Comparison of ENCODE assay signal across 10 mouse cellular contexts in the genomic region with DNA sequence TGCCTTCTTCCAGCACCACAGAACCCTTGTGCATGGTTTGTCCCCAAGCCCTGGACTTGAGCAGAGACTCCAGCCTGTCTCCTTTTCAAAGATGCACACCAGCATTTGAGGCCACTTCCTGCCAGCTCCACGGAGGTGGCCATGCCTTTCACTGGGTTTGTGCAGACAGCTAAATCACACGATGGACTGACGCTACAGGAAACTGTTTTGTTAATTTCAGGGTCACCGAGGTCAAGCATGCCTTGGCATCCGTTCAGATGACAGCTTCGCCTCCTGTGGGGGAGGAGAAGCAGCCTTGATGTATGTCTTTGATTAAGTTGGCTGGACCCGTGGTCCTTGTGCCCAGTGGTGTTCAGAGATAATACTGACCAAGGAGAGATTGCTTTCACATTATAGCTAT. TPM values are rescaled to one million over a fixed set of nuclear protein-coding genes. Genes with fewer than 3 reads are reported as not detected.
A peak's percentile ranks its signal among the peaks of the same experiment; 100 is the strongest.
DNase-seq lines count a peak whose midpoint lies in the region; ATAC-seq lines count a peak whose summit lies in the region.
"Had no signal": no experiment of that assay in that cellular context is flagged by ENCODE, and none has a peak within 500 bp of the region (broad histone marks: within the 10 kb centered on the region; RNA-seq: fewer than 3 reads in every experiment).

No protein-coding gene starts in this region.

- peaks cover 55% of the 10 kb centered on the region for H3K4me1 ChIP-seq in heart, embryonic 12.5 days (replicated peaks)
- peaks cover 26 to 40% of the 10 kb centered on the region in 2 experiments for H3K4me1 ChIP-seq in heart, embryonic 14.5 days (ENCODE audit: control insufficient read depth in 2 of 2, insufficient read depth in 2 of 2, low read length in 2 of 2)
- peaks cover 52% of the 10 kb centered on the region for H3K4me1 ChIP-seq in limb, embryonic 10.5 days

- intact Hi-C loops in left cerebral cortex, postnatal 36 days (cut with DNase I): no loop called here

- 0 out of 2 replicates have a peak, but pooled peaks have one; percentile 22 for ATAC-seq in heart, embryonic 12.5 days (ENCODE audit: insufficient number of reproducible peaks, low FRiP score)
- ATAC-seq in heart, embryonic 14.5 days (ENCODE audit: insufficient number of reproducible peaks, insufficient read depth, low FRiP score, low read depth): no peak

- no peak overlapping the region for H3K4me3 ChIP-seq in heart, embryonic 12.5 days
- no peak overlapping the region for H3K4me3 ChIP-seq in heart, embryonic 14.5 days (ENCODE audit: control insufficient read depth in 1 of 2, insufficient read depth in 1 of 2, low read depth in 1 of 2, low read length in 2 of 2)
- H3K4me3 ChIP-seq in limb, embryonic 10.5 days: no peak overlapping the region

- peak overlapping the region; percentile 19; the same call in 1 of the 2 replicates for H3K27ac ChIP-seq in heart, embryonic 12.5 days (ENCODE audit: poor library complexity, severe bottlenecking)
- H3K27ac ChIP-seq in heart, embryonic 14.5 days (replicated peaks in 1 of 2; ENCODE audit: control insufficient read depth in 1 of 2, insufficient read depth in 1 of 2, low read depth in 2 of 2, low read length in 2 of 2): peak overlapping the region; percentile 5 to 30; a peak in 1 of 4 replicates
- H3K27ac ChIP-seq in limb, embryonic 10.5 days: peak overlapping the region; percentile 66

- no peak for DNase-seq in heart, adult 9 months (ENCODE audit: low spot score in 2 of 2)
- peak; percentile 32 to 35 for DNase-seq in adrenal gland, postnatal 36 days
- peak; percentile 54 for DNase-seq in limb, embryonic 10.5 days (ENCODE audit: low spot score)
- DNase-seq in left cerebral cortex, postnatal 36 days (ENCODE audit: low spot score in 2 of 2): no peak
- no peak for DNase-seq in spleen, postnatal 10 days (ENCODE audit: low spot score in 2 of 2)
- DNase-seq in cerebellum, adult 11 months: no peak
- DNase-seq: gastrocnemius, postnatal 25 days had no signal

- 20% methylated on average over 7 of the region's 7 CpGs for WGBS in heart, embryonic 12.5 days
- WGBS in heart, embryonic 14.5 days: 19% methylated on average over 7 of the region's 7 CpGs
- 7% methylated on average over 7 of the region's 7 CpGs for WGBS in limb, embryonic 10.5 days

- H3K9ac ChIP-seq in heart, embryonic 12.5 days: no peak overlapping the region
- H3K9ac ChIP-seq in heart, embryonic 14.5 days (ENCODE audit: low read length): no peak overlapping the region

- H3K4me2 ChIP-seq in heart, embryonic 12.5 days: no peak overlapping the region
- H3K4me2 ChIP-seq in heart, embryonic 14.5 days (ENCODE audit: low read length): no peak overlapping the region

- H3K36me3 ChIP-seq in heart, embryonic 12.5 days: peaks cover 55% of the 10 kb centered on the region
- peaks cover 50% of the 10 kb centered on the region for H3K36me3 ChIP-seq in heart, embryonic 14.5 days (ENCODE audit: control insufficient read depth, insufficient read depth, low read length)
- H3K36me3 ChIP-seq in limb, embryonic 10.5 days: peaks cover 69% of the 10 kb centered on the region

- no peaks in the 10 kb centered on the region for H3K27me3 ChIP-seq in heart, embryonic 12.5 days (replicated peaks)
- H3K27me3 ChIP-seq in heart, embryonic 14.5 days (ENCODE audit: control insufficient read depth, insufficient read depth, low read length): no peaks in the 10 kb centered on the region
- H3K27me3 ChIP-seq in limb, embryonic 10.5 days (ENCODE audit: low read depth, poor library complexity, severe bottlenecking): no peaks in the 10 kb centered on the region

- H3K9me3 ChIP-seq in heart, embryonic 12.5 days (replicated peaks): peaks cover 4% of the 10 kb centered on the region; the same call in 1 of the 2 replicates
- 0 out of 2 replicates have a peak, but pooled peaks cover 6% of the 10 kb centered on the region for H3K9me3 ChIP-seq in heart, embryonic 14.5 days (ENCODE audit: control insufficient read depth, low read length)
- no peaks in the 10 kb centered on the region for H3K9me3 ChIP-seq in limb, embryonic 10.5 days (replicated peaks)

RNA-seq across cellular contexts. Expression of a gene that starts 52.2 kb away (rescaled TPM):
- polyA plus RNA-seq in heart, embryonic 12.5 days (2016; fragmentation: Nextera tagmentation; extraction: Ambion mirVana): 16.2 and 16.9 TPM in 2 replicates
- 10 to 100 TPM; 50.2 to 98.3 TPM for total RNA-seq in adrenal gland, postnatal 36 days (2021)
- polyA plus RNA-seq in heart, embryonic 14.5 days (2014; fragmentation: Nextera tagmentation; extraction: Ambion mirVana): 22.9 and 24.8 TPM in 2 replicates
- polyA plus RNA-seq in limb, embryonic 10.5 days (2016; fragmentation: Nextera tagmentation; extraction: Ambion mirVana): 15.6 and 15.8 TPM in 2 replicates
- total RNA-seq in left cerebral cortex, postnatal 36 days (2021): 10 to 100 TPM; 43.4 to 58.7 TPM

RNA-seq across cellular contexts. Expression of a gene that starts 55.4 kb away (rescaled TPM):
- 0.45 and 0.90 TPM in 2 replicates for polyA plus RNA-seq in heart, embryonic 12.5 days (2016; fragmentation: Nextera tagmentation; extraction: Ambion mirVana)
- not detected for total RNA-seq in adrenal gland, postnatal 36 days (2021)
- 0.92 and 1.6 TPM in 2 replicates for polyA plus RNA-seq in heart, embryonic 14.5 days (2014; fragmentation: Nextera tagmentation; extraction: Ambion mirVana)
- 0.39 and 2.9 TPM in 2 replicates for polyA plus RNA-seq in limb, embryonic 10.5 days (2016; fragmentation: Nextera tagmentation; extraction: Ambion mirVana)
- total RNA-seq in left cerebral cortex, postnatal 36 days (2021): not detected
- total RNA-seq: left cerebral cortex, postnatal 10 days had no signal

Comparison
In these comparisons a context has a peak if more than half of its experiments do, and no peak if none do; other contexts are left out.
1. DNase-seq: peak in adrenal gland, postnatal 36 days (2 of 2) and limb, embryonic 10.5 days (single experiment); none in heart, adult 9 months (0 of 2), left cerebral cortex, postnatal 36 days (0 of 2), spleen, postnatal 10 days (0 of 2) and cerebellum, adult 11 months (single experiment).
2. Peak in every context shown above with its lines, with median percentiles within 50 percentile points of each other: H3K27ac ChIP-seq.